Mouse (Mus musculus): ENCODE data around the gene Smim4. TPM values are rescaled to one million over a fixed set of nuclear protein-coding genes. Genes with fewer than 3 reads are reported as not detected.

The Smim4 gene
- polyA plus RNA-seq (2014; fragmentation: Illumina TruSeq; extraction: RNeasy Lipid Tissue Mini Kit (QIAGEN cat#74804); ENCODE audit: low read depth, low replicate concordance) = 54.4 TPM

GRCm38 (mm10) chr14:31128826-31129219 lies at the start of gene Smim4:
Gene Smim4, minus strand, starts transcription at chr14:31128956.

GRCm38 (mm10) chr14:31168425-31168824 lies 39.7 kb upstream of the Smim4 start, which contains the start of gene Stab1:
Gene Stab1, minus strand, starts transcription at chr14:31168641.

GRCm38 (mm10) chr14:31130236-31131220 lies 1.8 kb upstream of the Smim4 start, which contains the start of gene Nt5dc2:
Gene Nt5dc2, plus strand, starts transcription at chr14:31131053.

Other genes with a start within 250 kb of the Smim4 start
- gene Mustn1, start 249.8 kb downstream of the Smim4 start, polyA plus RNA-seq (2014; fragmentation: Illumina TruSeq; extraction: RNeasy Lipid Tissue Mini Kit (QIAGEN cat#74804); ENCODE audit: low read depth, low replicate concordance) = 15.1 TPM
- gene Itih4, start 242.5 kb downstream of the Smim4 start, polyA plus RNA-seq (2014; fragmentation: Illumina TruSeq; extraction: RNeasy Lipid Tissue Mini Kit (QIAGEN cat#74804); ENCODE audit: low read depth, low replicate concordance) = 4.7 TPM
- 0.52 TPM for gene Itih3, start 205.2 kb downstream of the Smim4 start, polyA plus RNA-seq (2014; fragmentation: Illumina TruSeq; extraction: RNeasy Lipid Tissue Mini Kit (QIAGEN cat#74804); ENCODE audit: low read depth, low replicate concordance)
- not detected for gene Itih1, start 185.7 kb downstream of the Smim4 start, polyA plus RNA-seq (2014; fragmentation: Illumina TruSeq; extraction: RNeasy Lipid Tissue Mini Kit (QIAGEN cat#74804); ENCODE audit: low read depth, low replicate concordance)
- 4.4 TPM for gene Nek4, start 177.6 kb downstream of the Smim4 start, polyA plus RNA-seq (2014; fragmentation: Illumina TruSeq; extraction: RNeasy Lipid Tissue Mini Kit (QIAGEN cat#74804); ENCODE audit: low read depth, low replicate concordance)
- gene Glt8d1, start 127.6 kb downstream of the Smim4 start, polyA plus RNA-seq (2014; fragmentation: Illumina TruSeq; extraction: RNeasy Lipid Tissue Mini Kit (QIAGEN cat#74804); ENCODE audit: low read depth, low replicate concordance) = 44.4 TPM
- gene Spcs1, start 127.3 kb downstream of the Smim4 start, polyA plus RNA-seq (2014; fragmentation: Illumina TruSeq; extraction: RNeasy Lipid Tissue Mini Kit (QIAGEN cat#74804); ENCODE audit: low read depth, low replicate concordance) = 184 TPM
- 22.5 TPM for gene Pbrm1, start 109.8 kb downstream of the Smim4 start, polyA plus RNA-seq (2014; fragmentation: Illumina TruSeq; extraction: RNeasy Lipid Tissue Mini Kit (QIAGEN cat#74804); ENCODE audit: low read depth, low replicate concordance)
- gene Gnl3, start 109.8 kb downstream of the Smim4 start, polyA plus RNA-seq (2014; fragmentation: Illumina TruSeq; extraction: RNeasy Lipid Tissue Mini Kit (QIAGEN cat#74804); ENCODE audit: low read depth, low replicate concordance) = 40.5 TPM
- gene Nt5dc2, start 2.1 kb upstream of the Smim4 start, polyA plus RNA-seq (2014; fragmentation: Illumina TruSeq; extraction: RNeasy Lipid Tissue Mini Kit (QIAGEN cat#74804); ENCODE audit: low read depth, low replicate concordance) = 25.2 TPM
- gene Stab1, start 39.7 kb upstream of the Smim4 start, polyA plus RNA-seq (2014; fragmentation: Illumina TruSeq; extraction: RNeasy Lipid Tissue Mini Kit (QIAGEN cat#74804); ENCODE audit: low read depth, low replicate concordance) = 64.9 TPM
- 5,985 TPM for gene Tnnc1, start 79.4 kb upstream of the Smim4 start, polyA plus RNA-seq (2014; fragmentation: Illumina TruSeq; extraction: RNeasy Lipid Tissue Mini Kit (QIAGEN cat#74804); ENCODE audit: low read depth, low replicate concordance)
- gene Nisch, start 88.0 kb upstream of the Smim4 start, polyA plus RNA-seq (2014; fragmentation: Illumina TruSeq; extraction: RNeasy Lipid Tissue Mini Kit (QIAGEN cat#74804); ENCODE audit: low read depth, low replicate concordance) = 164 TPM
- 13.5 TPM for gene Sema3g, start 88.9 kb upstream of the Smim4 start, polyA plus RNA-seq (2014; fragmentation: Illumina TruSeq; extraction: RNeasy Lipid Tissue Mini Kit (QIAGEN cat#74804); ENCODE audit: low read depth, low replicate concordance)
- gene Phf7, start 122.4 kb upstream of the Smim4 start, polyA plus RNA-seq (2014; fragmentation: Illumina TruSeq; extraction: RNeasy Lipid Tissue Mini Kit (QIAGEN cat#74804); ENCODE audit: low read depth, low replicate concordance) = 6.3 TPM
- 39.4 TPM for gene Bap1, start 122.5 kb upstream of the Smim4 start, polyA plus RNA-seq (2014; fragmentation: Illumina TruSeq; extraction: RNeasy Lipid Tissue Mini Kit (QIAGEN cat#74804); ENCODE audit: low read depth, low replicate concordance)
- gene Dnah1, start 194.9 kb upstream of the Smim4 start, polyA plus RNA-seq (2014; fragmentation: Illumina TruSeq; extraction: RNeasy Lipid Tissue Mini Kit (QIAGEN cat#74804); ENCODE audit: low read depth, low replicate concordance) = not detected
- 36.2 TPM for gene Capn7, start 207.7 kb upstream of the Smim4 start, polyA plus RNA-seq (2014; fragmentation: Illumina TruSeq; extraction: RNeasy Lipid Tissue Mini Kit (QIAGEN cat#74804); ENCODE audit: low read depth, low replicate concordance)

Measured in heart, adult 10 weeks (tissue).